Mouse (Mus musculus): ENCODE measurements at regions not wholly inside any gene's neighbourhood (a gene's known extent, or its start where the extent isn't known, plus 50 kb on each side); places are given as distances from the start of the nearest gene placed in this dataset.
A peak's percentile ranks its signal among the peaks of the same experiment; 100 is the strongest.

DNA sequence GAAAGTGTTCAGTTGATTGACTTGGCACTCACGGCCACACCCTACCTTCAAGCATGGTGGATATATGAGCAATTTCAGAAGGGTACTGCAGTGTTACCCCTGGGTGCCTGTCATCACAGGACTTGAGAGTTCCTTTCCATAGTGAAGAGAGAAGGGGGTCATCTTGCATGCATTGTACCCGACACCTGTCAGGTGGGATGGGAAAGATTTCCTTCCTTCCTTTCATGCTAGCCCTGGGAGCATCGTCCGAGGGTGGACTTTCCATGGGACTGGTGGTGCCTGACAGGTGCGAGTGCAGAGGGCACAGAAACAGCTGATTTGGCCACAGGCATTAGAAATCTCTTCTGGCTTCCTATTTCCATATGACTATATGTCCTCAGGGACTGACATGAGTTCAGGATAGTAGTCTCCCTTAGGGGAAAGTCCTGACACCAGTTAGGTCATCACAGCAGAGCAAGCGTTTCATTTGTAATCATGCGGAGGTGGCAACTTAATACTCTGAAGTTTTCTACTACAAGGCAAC is 342.1 kb upstream of the Id2 start:
- no peak for TF ChIP-seq FLI1 (IDR thresholded peaks at IDR 0.05; ENCODE audit: low read length)
- TF ChIP-seq GATA1 (IDR thresholded peaks at IDR 0.05; ENCODE audit: borderline replicate concordance, low read length), result no peak
- no peaks in the 10 kb centered on the region for H3K9me3 ChIP-seq
- H3K4me1 ChIP-seq, result peaks cover 29% of the 10 kb centered on the region
- peak overlapping the region; percentile 42 for H3K4me3 ChIP-seq (replicated peaks)
- no peaks in the 10 kb centered on the region for H3K36me3 ChIP-seq (replicated peaks; ENCODE audit: low read length)
- no peaks in the 10 kb centered on the region for H3K27me3 ChIP-seq (replicated peaks)

DNA sequence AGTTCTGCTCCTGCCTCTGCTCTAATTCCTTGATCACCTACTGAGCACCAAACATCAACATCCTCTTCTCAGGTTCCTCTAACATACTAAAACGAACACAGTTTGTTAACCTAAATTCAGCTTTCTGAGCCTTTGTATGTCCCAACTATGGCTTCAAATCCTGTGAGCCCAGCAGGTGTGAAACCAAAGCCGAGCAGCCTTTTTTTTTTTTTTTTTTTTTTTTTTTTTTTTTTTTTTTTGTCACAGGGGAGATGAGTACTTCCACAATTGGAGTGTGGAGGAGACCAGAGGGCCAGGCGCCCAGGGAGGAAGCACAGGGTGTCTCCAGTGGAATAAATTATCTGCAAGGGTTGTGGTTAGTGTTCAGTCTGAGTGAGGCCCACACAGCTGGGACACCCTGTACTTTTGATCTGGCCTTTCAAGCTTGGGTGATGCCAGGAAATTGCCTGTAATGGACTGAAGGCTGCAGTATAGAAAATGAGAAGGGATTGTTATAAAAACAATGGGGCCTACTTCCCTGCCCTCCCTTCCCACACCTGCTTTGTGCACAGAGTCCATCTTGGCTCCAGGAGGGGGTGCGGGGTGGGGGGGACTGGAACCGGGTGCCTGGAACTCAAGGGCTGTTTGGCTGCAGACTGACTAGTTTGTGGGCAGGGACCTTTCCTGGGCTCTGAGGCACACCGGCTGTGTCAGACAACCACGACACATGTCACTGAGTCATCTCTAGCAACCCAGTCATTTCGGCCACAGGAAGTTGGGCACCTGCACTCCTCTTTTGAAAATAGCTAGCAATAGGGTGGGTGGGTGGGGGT is 341.5 kb upstream of the Id2 start:
- Histone ChIP-seq H3K9me3 (no peaks in the 10 kb centered on the region), H3K4me1 (peaks cover 30% of the 10 kb centered on the region), H3K4me3 (replicated peaks) (peak overlapping the region; percentile 33), H3K27me3 (replicated peaks) (no peaks in the 10 kb centered on the region), H3K36me3 (replicated peaks; ENCODE audit: low read length) (no peaks in the 10 kb centered on the region)
- no peak for TF ChIP-seq GATA1 (IDR thresholded peaks at IDR 0.05; ENCODE audit: borderline replicate concordance, low read length)
- no peak for TF ChIP-seq FLI1 (IDR thresholded peaks at IDR 0.05; ENCODE audit: low read length)

DNA sequence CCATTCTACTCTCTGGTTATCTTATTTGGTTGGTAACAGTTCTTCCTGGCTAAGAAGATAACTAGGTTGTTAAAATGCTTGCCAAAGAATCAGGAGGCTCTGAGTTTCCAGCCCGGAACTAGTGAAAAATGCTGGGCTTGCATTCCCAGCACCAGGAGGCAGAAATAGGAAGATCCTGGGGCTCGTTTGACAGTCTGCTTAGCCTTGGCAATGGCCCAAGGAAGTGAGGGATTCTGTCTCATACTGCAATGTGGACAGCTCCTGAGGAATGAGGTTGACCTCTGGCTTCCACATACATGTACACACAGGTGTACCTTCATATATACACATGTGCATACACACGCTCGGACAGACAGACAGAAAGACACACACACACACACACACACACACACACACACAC is 340.6 kb upstream of the Id2 start:
- Histone ChIP-seq H3K36me3 (replicated peaks; ENCODE audit: low read length) (no peaks in the 10 kb centered on the region), H3K9me3 (no peaks in the 10 kb centered on the region), H3K4me3 (replicated peaks) (no peak overlapping the region), H3K27me3 (replicated peaks) (no peaks in the 10 kb centered on the region), H3K4me1 (peaks cover 30% of the 10 kb centered on the region)
- TF ChIP-seq GATA1 (IDR thresholded peaks at IDR 0.05; ENCODE audit: borderline replicate concordance, low read length) (no peak), FLI1 (IDR thresholded peaks at IDR 0.05; ENCODE audit: low read length) (no peak)

DNA sequence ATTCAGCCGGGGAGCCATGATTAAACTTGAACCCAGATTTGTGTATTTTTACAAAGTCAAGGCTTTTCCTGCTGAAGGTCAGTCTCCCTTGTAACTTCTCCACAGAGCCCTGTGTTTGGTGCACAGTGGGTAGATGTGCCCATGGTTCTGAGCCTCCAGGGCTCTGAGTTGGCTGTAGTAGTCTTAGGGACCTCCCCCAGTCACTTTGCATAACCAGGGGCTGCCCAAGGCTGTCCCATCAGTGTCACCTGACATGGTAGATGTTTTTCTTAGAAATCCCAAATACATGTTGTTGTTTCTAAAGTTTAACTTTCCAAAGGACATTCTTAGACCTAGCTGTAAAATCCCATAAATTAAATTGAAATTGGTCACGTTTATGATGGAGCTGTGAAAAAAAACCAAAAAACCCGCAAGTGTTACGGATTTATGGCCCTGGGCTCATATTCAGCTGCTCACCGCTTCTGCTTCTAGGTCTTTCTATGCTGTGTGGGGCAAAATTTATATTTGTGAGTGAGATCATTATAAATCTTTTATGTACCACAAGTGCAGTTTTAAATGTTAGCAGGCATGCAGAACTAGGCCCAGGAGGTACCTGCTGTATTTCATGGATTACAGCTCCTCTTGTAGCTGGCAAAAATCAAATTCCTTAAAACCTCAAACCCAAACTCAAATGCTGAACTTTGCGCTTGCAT is 339.4 kb upstream of the Id2 start:
- TF ChIP-seq FLI1 (IDR thresholded peaks at IDR 0.05; ENCODE audit: low read length), result no peak
- Histone ChIP-seq H3K4me3 (replicated peaks) (no peak overlapping the region), H3K27me3 (replicated peaks) (no peaks in the 10 kb centered on the region), H3K9me3 (no peaks in the 10 kb centered on the region), H3K4me1 (peaks cover 40% of the 10 kb centered on the region), H3K36me3 (replicated peaks; ENCODE audit: low read length) (no peaks in the 10 kb centered on the region)

DNA sequence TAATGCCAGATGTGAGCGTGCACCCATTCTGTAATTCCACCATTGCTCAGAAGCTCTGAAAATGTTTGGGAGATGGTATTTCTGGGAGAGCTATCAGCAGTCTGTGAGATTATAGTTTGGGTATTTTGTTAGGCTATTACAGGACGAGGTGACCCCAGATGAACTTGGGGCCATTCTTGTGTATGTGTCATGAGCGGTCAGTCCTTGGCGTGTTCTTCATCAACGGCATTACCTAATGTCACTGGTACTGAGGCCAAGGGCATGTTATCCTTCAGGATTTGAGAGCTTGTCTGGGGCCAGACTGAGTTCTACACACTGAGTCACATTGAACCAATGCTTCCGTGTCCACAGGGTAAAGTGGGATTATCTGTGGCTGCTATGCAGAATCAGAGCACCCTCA is 335.9 kb upstream of the Id2 start:
- Histone ChIP-seq H3K9me3 (no peaks in the 10 kb centered on the region), H3K4me3 (replicated peaks) (no peak overlapping the region), H3K4me1 (peaks cover 36% of the 10 kb centered on the region), H3K27me3 (replicated peaks) (peaks cover 15% of the 10 kb centered on the region), H3K36me3 (replicated peaks; ENCODE audit: low read length) (no peaks in the 10 kb centered on the region)
- TF ChIP-seq FLI1 (IDR thresholded peaks at IDR 0.05; ENCODE audit: low read length) (no peak), GATA1 (IDR thresholded peaks at IDR 0.05; ENCODE audit: borderline replicate concordance, low read length) (no peak)

DNA sequence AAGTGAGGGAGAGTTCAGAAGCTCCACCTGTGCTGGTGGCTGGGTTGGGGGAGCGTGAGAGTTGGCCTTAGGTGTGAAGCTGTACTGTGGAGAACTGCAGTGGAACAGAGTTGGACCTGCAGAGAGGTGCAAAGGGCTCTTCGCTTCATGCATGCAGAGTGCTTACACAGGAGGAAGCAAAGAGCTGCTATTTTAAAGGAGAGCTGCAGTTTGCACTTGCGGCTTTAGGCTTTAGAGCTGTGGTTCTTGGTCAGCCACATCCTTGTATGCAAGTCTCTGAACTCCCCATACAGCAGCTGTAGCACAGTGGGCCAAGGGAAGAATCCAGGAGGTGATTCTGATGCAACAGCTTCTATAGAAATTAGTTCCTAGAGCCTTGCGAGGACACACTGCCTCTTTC is 334.0 kb upstream of the Id2 start:
- H3K9me3 ChIP-seq, result no peaks in the 10 kb centered on the region
- peaks cover 19% of the 10 kb centered on the region for H3K27me3 ChIP-seq (replicated peaks)
- no peak overlapping the region for H3K4me3 ChIP-seq (replicated peaks)
- TF ChIP-seq GATA1 (IDR thresholded peaks at IDR 0.05; ENCODE audit: borderline replicate concordance, low read length) (no peak), FLI1 (IDR thresholded peaks at IDR 0.05; ENCODE audit: low read length) (no peak)
- H3K36me3 ChIP-seq (replicated peaks; ENCODE audit: low read length), result no peaks in the 10 kb centered on the region
- peaks cover 32% of the 10 kb centered on the region for H3K4me1 ChIP-seq

DNA sequence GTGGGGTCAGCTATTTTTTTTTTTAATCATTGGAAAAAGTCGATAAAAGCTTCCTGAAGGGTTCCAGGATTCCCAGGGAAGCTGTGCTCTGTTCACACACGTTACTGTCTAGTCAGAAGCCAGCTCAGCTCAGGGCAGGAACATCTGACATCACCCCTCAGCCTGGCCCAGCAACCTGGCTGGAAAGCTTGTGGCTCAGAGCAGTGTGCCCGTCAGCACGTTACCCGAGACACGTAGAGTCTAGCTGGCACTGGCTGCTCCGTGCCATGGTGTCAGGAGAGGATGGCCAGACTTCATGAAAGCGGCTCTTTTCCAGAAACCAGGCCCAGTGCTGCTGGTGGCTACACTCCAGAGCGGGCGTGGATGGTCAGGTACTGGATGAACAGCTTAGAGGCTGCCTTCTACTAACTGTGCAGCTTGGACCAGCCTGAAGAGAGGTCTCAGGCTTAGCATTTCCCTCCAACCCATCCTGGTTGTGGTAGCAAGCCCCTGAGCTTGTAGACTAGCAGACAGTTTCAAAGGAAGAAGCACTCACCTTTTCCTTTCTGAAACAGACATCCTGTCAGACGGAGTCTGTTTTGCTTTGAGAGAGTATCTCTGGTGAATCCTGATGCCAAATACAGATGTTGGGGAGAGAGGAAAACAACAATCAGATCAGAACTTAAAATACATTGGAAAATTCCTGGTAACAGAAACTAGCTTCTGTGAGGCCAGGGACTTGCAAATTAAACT is 331.1 kb upstream of the Id2 start:
- no peaks in the 10 kb centered on the region for H3K9me3 ChIP-seq
- H3K4me3 ChIP-seq (replicated peaks), result no peak overlapping the region
- H3K4me1 ChIP-seq, result peaks cover 28% of the 10 kb centered on the region
- TF ChIP-seq FLI1 (IDR thresholded peaks at IDR 0.05; ENCODE audit: low read length) (no peak), GATA1 (IDR thresholded peaks at IDR 0.05; ENCODE audit: borderline replicate concordance, low read length) (no peak)
- peaks cover 21% of the 10 kb centered on the region for H3K27me3 ChIP-seq (replicated peaks)
- H3K36me3 ChIP-seq (replicated peaks; ENCODE audit: low read length), result no peaks in the 10 kb centered on the region

DNA sequence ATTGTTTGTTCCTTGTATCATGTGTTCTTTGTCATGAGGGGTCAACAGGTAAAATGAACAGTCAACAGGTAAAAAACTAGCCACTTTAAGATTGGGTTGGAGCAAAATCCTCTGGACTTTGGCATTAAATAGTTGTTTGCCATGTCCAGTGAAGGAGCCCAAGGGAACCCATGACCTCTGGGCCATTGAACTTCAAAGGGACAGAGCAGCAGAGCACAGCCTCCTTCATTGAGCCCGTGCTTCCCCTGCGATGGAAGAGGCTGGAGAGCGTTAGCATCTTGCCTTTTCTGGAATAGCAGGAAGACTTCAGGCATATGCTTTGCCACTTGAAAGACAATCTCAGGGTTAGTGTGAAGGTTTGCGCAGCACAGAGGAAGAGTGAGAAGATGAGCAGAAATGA is 320.4 kb upstream of the Id2 start:
- peaks cover 8% of the 10 kb centered on the region for H3K9me3 ChIP-seq

DNA sequence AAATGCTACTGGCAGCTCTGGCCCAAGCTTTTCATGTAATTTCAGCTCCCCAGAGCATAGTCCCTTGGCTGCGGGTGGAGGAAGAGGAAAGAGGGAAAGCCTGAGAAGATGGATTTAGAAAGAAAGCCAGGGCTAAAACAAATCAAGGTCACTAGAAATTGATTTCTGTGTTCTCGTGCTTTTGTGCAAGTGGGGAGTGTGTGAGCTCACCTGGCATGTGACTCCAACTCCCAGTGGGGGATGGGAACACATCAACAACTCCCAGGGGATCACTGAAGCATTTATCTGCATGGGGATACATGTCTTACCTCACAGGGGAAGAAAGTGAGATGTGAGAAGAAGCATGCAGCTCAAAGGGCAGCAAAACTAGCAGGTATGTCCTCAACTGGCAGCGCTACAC is 319.6 kb upstream of the Id2 start:
- peaks cover 10% of the 10 kb centered on the region for H3K9me3 ChIP-seq
- TF ChIP-seq GATA1 (IDR thresholded peaks at IDR 0.05; ENCODE audit: borderline replicate concordance, low read length), result no peak
- TF ChIP-seq FLI1 (IDR thresholded peaks at IDR 0.05; ENCODE audit: low read length), result no peak
- peaks cover 28% of the 10 kb centered on the region for H3K27me3 ChIP-seq (replicated peaks)
- no peak overlapping the region for H3K4me3 ChIP-seq (replicated peaks)
- H3K4me1 ChIP-seq, result peaks cover 28% of the 10 kb centered on the region
- H3K36me3 ChIP-seq (replicated peaks; ENCODE audit: low read length), result peaks cover 6% of the 10 kb centered on the region

More for the DNA sequence above, 320.4 kb upstream of the Id2 start:
- Histone ChIP-seq H3K4me1 (peaks cover 26% of the 10 kb centered on the region), H3K36me3 (replicated peaks; ENCODE audit: low read length) (peaks cover 5% of the 10 kb centered on the region), H3K27me3 (replicated peaks) (peaks cover 28% of the 10 kb centered on the region), H3K4me3 (replicated peaks) (no peak overlapping the region)
- TF ChIP-seq FLI1 (IDR thresholded peaks at IDR 0.05; ENCODE audit: low read length) (no peak), GATA1 (IDR thresholded peaks at IDR 0.05; ENCODE audit: borderline replicate concordance, low read length) (no peak)

Measured in megakaryocyte, embryonic 14.5 days (primary cell).